Mouse (Mus musculus) neural tube, embryonic 11.5 days (tissue): ENCODE data around the gene A930033H14Rik. TPM values are rescaled to one million over a fixed set of nuclear protein-coding genes. Genes with fewer than 3 reads are reported as not detected.

Experiments
- polyA plus RNA-seq: library from polyadenylated mRNA; unstranded; fragments of >200 nt; fragmentation: Nextera tagmentation; extraction: Ambion mirVana; gene quantifications from 2 replicates; pipeline ENCODE4 v1.2.1, GENCODE M21; 2014

A930033H14Rik gene
- polyA plus RNA-seq, 1 experiment from 2014 or later, result 1.3 TPM

Other genes starting within 250 kb of the A930033H14Rik start
- gene Rhobtb1, start 61.7 kb downstream of the A930033H14Rik start, polyA plus RNA-seq, result 15.2 and 16.1 TPM in 2 replicates
- gene Cdk1, start 139.8 kb upstream of the A930033H14Rik start, polyA plus RNA-seq, result 370 and 374 TPM in 2 replicates
- 68.2 and 70.0 TPM in 2 replicates for gene Ank3, start 185.7 kb upstream of the A930033H14Rik start, polyA plus RNA-seq